Comparison of ENCODE assay signal across 23 mouse cellular contexts in the genomic region with DNA sequence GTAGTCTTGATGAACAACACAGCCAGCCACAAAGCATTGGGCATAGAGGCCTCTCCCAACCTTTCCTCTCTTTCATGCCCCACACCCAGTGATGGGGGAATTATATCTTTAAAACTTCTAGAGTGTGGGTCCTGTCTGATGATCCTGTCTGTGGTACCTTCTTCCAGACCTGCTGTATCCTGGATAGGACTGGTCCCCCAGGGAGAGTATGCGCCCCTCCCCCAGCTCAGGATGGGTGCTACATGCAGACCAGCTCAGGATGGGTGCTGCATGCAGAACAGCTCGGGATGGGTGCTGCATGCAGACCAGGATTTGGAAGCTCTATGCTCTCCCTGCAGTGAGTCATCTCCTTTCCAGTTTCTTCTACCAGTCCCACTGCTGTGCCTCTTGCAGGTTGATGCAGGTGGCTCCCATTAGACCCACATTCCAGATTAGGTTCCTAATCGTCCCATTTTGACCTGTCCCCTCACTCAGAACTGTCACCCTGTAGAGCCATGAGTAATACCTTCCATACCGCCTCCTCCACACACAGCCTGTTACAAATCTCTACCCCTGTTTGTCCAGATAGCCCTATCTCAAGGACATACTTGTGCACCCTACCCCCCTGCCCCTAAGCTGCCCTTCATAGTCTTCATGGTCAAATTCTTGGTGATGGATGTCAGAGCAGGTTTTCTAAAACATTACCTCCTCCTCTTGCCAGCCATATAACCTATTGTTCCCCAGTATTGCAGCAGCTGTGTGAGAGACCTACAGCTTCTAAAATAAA.
DNase-seq lines count a peak whose midpoint lies in the region; ATAC-seq and TF ChIP-seq lines count a peak whose summit lies in the region.
"Had no signal": no experiment of that assay in that cellular context is flagged by ENCODE, and none has a peak within 500 bp of the region (broad histone marks: within the 10 kb centered on the region; RNA-seq: fewer than 3 reads in every experiment).

No protein-coding gene starts in this region.

- no peaks in the 10 kb centered on the region for H3K27me3 ChIP-seq in heart, embryonic 12.5 days (replicated peaks)
- no peaks in the 10 kb centered on the region for H3K27me3 ChIP-seq in heart, adult 2 months (ENCODE audit: control insufficient read depth, insufficient read depth, low read length)
- H3K27me3 ChIP-seq in heart, embryonic 16.5 days (ENCODE audit: control insufficient read depth, insufficient read depth, low read length), result no peaks in the 10 kb centered on the region
- no peaks in the 10 kb centered on the region for H3K27me3 ChIP-seq in embryonic facial prominence, embryonic 10.5 days (replicated peaks; ENCODE audit: low read depth, poor library complexity, severe bottlenecking)
- H3K27me3 ChIP-seq: embryonic facial prominence, embryonic 15.5 days had no signal

- no peak overlapping the region for H3K4me3 ChIP-seq in heart, embryonic 12.5 days
- H3K4me3 ChIP-seq in heart, adult 2 months, result no peak overlapping the region
- H3K4me3 ChIP-seq in heart, embryonic 16.5 days (ENCODE audit: low read length), result no peak overlapping the region
- no peak overlapping the region for H3K4me3 ChIP-seq in embryonic facial prominence, embryonic 10.5 days
- H3K4me3 ChIP-seq: embryonic facial prominence, embryonic 15.5 days; erythroblast, embryonic 14.5 days; forebrain, embryonic 10.5 days; hindbrain, embryonic 10.5 days had no signal

- TF ChIP-seq EP300 in heart, adult 2 months (IDR thresholded peaks at IDR 0.05; ENCODE audit: insufficient read depth, low read depth, low read length), result no peak

- no peak for TF ChIP-seq CTCF in heart, adult 2 months (IDR thresholded peaks at IDR 0.05)

- intact Hi-C loops in heart, adult 2 months (cut with DNase I), result no loop called here
- intact Hi-C loops in heart, postnatal 25 days (cut with DNase I), result no loop called here

- ATAC-seq in frontal cortex, adult (ENCODE audit: low TSS enrichment), result peak; percentile 47; the same call in 1 of the 2 replicates
- ATAC-seq in heart, embryonic 12.5 days (ENCODE audit: insufficient number of reproducible peaks, low FRiP score), result no peak
- peak; percentile 35; the same call in 1 of the 2 replicates for ATAC-seq in heart, embryonic 16.5 days (replicated peaks; ENCODE audit: extremely low read depth, insufficient read depth, low FRiP score)
- ATAC-seq: CD4-positive, CD25-positive, alpha-beta regulatory T cell, adult 4 months; forebrain, embryonic 14.5 days had no signal

- H3K4me1 ChIP-seq in heart, embryonic 12.5 days (replicated peaks), result peaks cover 14% of the 10 kb centered on the region
- no peaks in the 10 kb centered on the region for H3K4me1 ChIP-seq in heart, adult 2 months (ENCODE audit: control insufficient read depth, insufficient read depth, low read length)
- H3K4me1 ChIP-seq in heart, embryonic 16.5 days (ENCODE audit: control insufficient read depth, insufficient read depth, low read length), result peaks cover 5% of the 10 kb centered on the region; the same call in 1 of the 2 replicates
- peaks cover 10% of the 10 kb centered on the region for H3K4me1 ChIP-seq in embryonic facial prominence, embryonic 10.5 days
- H3K4me1 ChIP-seq: embryonic facial prominence, embryonic 15.5 days; forebrain, embryonic 10.5 days; hindbrain, embryonic 10.5 days had no signal

- no peaks in the 10 kb centered on the region for H3K79me2 ChIP-seq in heart, adult 2 months (replicated peaks; ENCODE audit: control insufficient read depth, insufficient read depth, low read length)

- no peak for TF ChIP-seq POLR2A in heart, adult 2 months (IDR thresholded peaks at IDR 0.05; ENCODE audit: insufficient read depth, low read depth, low read length)

- H3K9ac ChIP-seq in heart, embryonic 12.5 days, result no peak overlapping the region
- no peak overlapping the region for H3K9ac ChIP-seq in heart, adult 2 months (ENCODE audit: low read depth, low read length)
- H3K9ac ChIP-seq in heart, embryonic 16.5 days (ENCODE audit: low read length), result no peak overlapping the region
- H3K9ac ChIP-seq: embryonic facial prominence, embryonic 15.5 days; hindbrain, embryonic 14.5 days had no signal

- H3K27ac ChIP-seq in heart, embryonic 12.5 days (ENCODE audit: poor library complexity, severe bottlenecking), result peak overlapping the region; percentile 88
- no peak overlapping the region for H3K27ac ChIP-seq in heart, adult 2 months
- peak overlapping the region; percentile 72 for H3K27ac ChIP-seq in heart, embryonic 16.5 days (ENCODE audit: low read length)
- H3K27ac ChIP-seq in embryonic facial prominence, embryonic 10.5 days (replicated peaks), result peak overlapping the region; percentile 7; the same call in 1 of the 2 replicates
- H3K27ac ChIP-seq: embryonic facial prominence, embryonic 15.5 days; forebrain, embryonic 10.5 days; hindbrain, embryonic 10.5 days; hindbrain, embryonic 14.5 days; kidney, postnatal 0 days had no signal

- H3K9me3 ChIP-seq in heart, embryonic 12.5 days (replicated peaks), result no peaks in the 10 kb centered on the region
- no peaks in the 10 kb centered on the region for H3K9me3 ChIP-seq in heart, embryonic 16.5 days (replicated peaks; ENCODE audit: control insufficient read depth, low read length)
- H3K9me3 ChIP-seq in embryonic facial prominence, embryonic 10.5 days, result no peaks in the 10 kb centered on the region
- H3K9me3 ChIP-seq: embryonic facial prominence, embryonic 15.5 days; forebrain, embryonic 10.5 days; G1E; hindbrain, embryonic 10.5 days had no signal

- DNase-seq in frontal cortex, postnatal 36 days (ENCODE audit: low spot score in 2 of 2), result no peak
- no peak for DNase-seq in heart, adult 2 months
- no peak for DNase-seq in heart, postnatal 25 days (ENCODE audit: low spot score)
- DNase-seq in embryonic facial prominence, embryonic 10.5 days (ENCODE audit: low spot score), result no peak
- DNase-seq: adrenal gland, adult 8-10 months; adrenal gland, postnatal 36 days; B cell, adult 2 months; cerebellum, adult 2 months; cerebellum, postnatal 10 days; gastrocnemius, postnatal 10 days; kidney, adult 8-10 months had no signal

- H3K4me2 ChIP-seq in heart, embryonic 12.5 days, result no peak overlapping the region
- H3K4me2 ChIP-seq in heart, embryonic 16.5 days (ENCODE audit: low read depth, low read length), result no peak overlapping the region
- H3K4me2 ChIP-seq: embryonic facial prominence, embryonic 15.5 days; hindbrain, embryonic 14.5 days had no signal

- H3K36me3 ChIP-seq in heart, embryonic 12.5 days, result no peaks in the 10 kb centered on the region
- H3K36me3 ChIP-seq in heart, adult 2 months (ENCODE audit: control insufficient read depth, insufficient read depth, low read length), result no peaks in the 10 kb centered on the region
- no peaks in the 10 kb centered on the region for H3K36me3 ChIP-seq in heart, embryonic 16.5 days (ENCODE audit: control insufficient read depth, insufficient read depth)
- no peaks in the 10 kb centered on the region for H3K36me3 ChIP-seq in embryonic facial prominence, embryonic 10.5 days (replicated peaks)
- H3K36me3 ChIP-seq: embryonic facial prominence, embryonic 15.5 days; forebrain, embryonic 10.5 days; G1E; hindbrain, embryonic 10.5 days had no signal

- 55% methylated on average over 4 of the region's 4 CpGs for WGBS in heart, embryonic 12.5 days
- 63% methylated on average over 4 of the region's 4 CpGs for WGBS in heart, adult 2 months
- 59% methylated on average over 4 of the region's 4 CpGs for WGBS in heart, embryonic 16.5 days
- WGBS in embryonic facial prominence, embryonic 10.5 days, result 73% methylated on average over 4 of the region's 4 CpGs
